Mouse (Mus musculus): ENCODE measurements at regions not wholly inside any gene's neighbourhood (a gene's known extent, or its start where the extent isn't known, plus 50 kb on each side); places are given as distances from the start of the nearest gene placed in this dataset.

GRCm38 (mm10) chr3:40243499-40244101, 287.5 kb upstream of the Intu start:
- H3K27me3 ChIP-seq (ENCODE audit: control insufficient read depth, insufficient read depth, low read length) = no peaks in the 10 kb centered on the region
- TF ChIP-seq POLR2A (IDR thresholded peaks at IDR 0.05; ENCODE audit: borderline replicate concordance, extremely low read depth, insufficient read depth, insufficient read length) = no peak
- 52% methylated on average over 4 of the region's 4 CpGs for WGBS
- H3K9ac ChIP-seq (ENCODE audit: low read depth, low read length, severe bottlenecking) = no peak overlapping the region
- 0 out of 2 replicates have a peak, but pooled peaks cover 4% of the 10 kb centered on the region for H3K4me1 ChIP-seq (ENCODE audit: control insufficient read depth, insufficient read depth, low read length)
- H3K4me3 ChIP-seq (replicated peaks; ENCODE audit: low read length) = no peak overlapping the region
- H3K4me2 ChIP-seq (replicated peaks; ENCODE audit: low read depth, low read length, severe bottlenecking) = no peak overlapping the region
- H3K36me3 ChIP-seq (ENCODE audit: control insufficient read depth, insufficient read depth, low read length) = no peaks in the 10 kb centered on the region
- no peaks in the 10 kb centered on the region for H3K9me3 ChIP-seq (ENCODE audit: control insufficient read depth, low read length)
- H3K27ac ChIP-seq (replicated peaks; ENCODE audit: low read depth, low read length) = no peak overlapping the region
- ATAC-seq (ENCODE audit: low FRiP score, low read depth) (no peak), DNase-seq (ENCODE audit: low spot score) (no peak)

- Histone ChIP-seq H3K27ac (replicated peaks; ENCODE audit: low read depth, low read length) (peak overlapping the region; percentile 10; the same call in 1 of the 2 replicates), H3K4me1 (ENCODE audit: control insufficient read depth, insufficient read depth, low read length) (peaks cover 15% of the 10 kb centered on the region), H3K9ac (ENCODE audit: low read depth, low read length, severe bottlenecking) (no peak overlapping the region), H3K36me3 (ENCODE audit: control insufficient read depth, insufficient read depth, low read length) (no peaks in the 10 kb centered on the region), H3K9me3 (ENCODE audit: control insufficient read depth, low read length) (no peaks in the 10 kb centered on the region), H3K4me3 (replicated peaks; ENCODE audit: low read length) (no peak overlapping the region), H3K4me2 (replicated peaks; ENCODE audit: low read depth, low read length, severe bottlenecking) (no peak overlapping the region), H3K27me3 (ENCODE audit: control insufficient read depth, insufficient read depth, low read length) (no peaks in the 10 kb centered on the region)
- ATAC-seq (ENCODE audit: low FRiP score, low read depth) (no peak), DNase-seq (ENCODE audit: low spot score) (peak; percentile 25)
- 38% methylated on average over 5 of the region's 5 CpGs for WGBS
- no peak for TF ChIP-seq POLR2A (IDR thresholded peaks at IDR 0.05; ENCODE audit: borderline replicate concordance, extremely low read depth, insufficient read depth, insufficient read length)
Measured at GRCm38 (mm10) chr3:40254376-40254775, 276.7 kb upstream of the Intu start.

- DNase-seq (ENCODE audit: low spot score) (peak; percentile 49), ATAC-seq (ENCODE audit: low FRiP score, low read depth) (no peak)
- no peaks in the 10 kb centered on the region for H3K27me3 ChIP-seq (ENCODE audit: control insufficient read depth, insufficient read depth, low read length)
- no peak overlapping the region for H3K4me2 ChIP-seq (replicated peaks; ENCODE audit: low read depth, low read length, severe bottlenecking)
- no peak overlapping the region for H3K27ac ChIP-seq (replicated peaks; ENCODE audit: low read depth, low read length)
- 56% methylated on average over 7 of the region's 7 CpGs for WGBS
- H3K36me3 ChIP-seq (ENCODE audit: control insufficient read depth, insufficient read depth, low read length) = no peaks in the 10 kb centered on the region
- no peaks in the 10 kb centered on the region; the same call in 1 of the 2 replicates for H3K4me1 ChIP-seq (ENCODE audit: control insufficient read depth, insufficient read depth, low read length)
- no peak overlapping the region for H3K9ac ChIP-seq (ENCODE audit: low read depth, low read length, severe bottlenecking)
- no peaks in the 10 kb centered on the region for H3K9me3 ChIP-seq (ENCODE audit: control insufficient read depth, low read length)
- TF ChIP-seq POLR2A (IDR thresholded peaks at IDR 0.05; ENCODE audit: borderline replicate concordance, extremely low read depth, insufficient read depth, insufficient read length) = no peak
- H3K4me3 ChIP-seq (replicated peaks; ENCODE audit: low read length) = no peak overlapping the region
Measured at GRCm38 (mm10) chr3:40262536-40262935, 268.6 kb upstream of the Intu start.

GRCm38 (mm10) chr3:40267514-40267913, 263.6 kb upstream of the Intu start:
- Histone ChIP-seq H3K27me3 (ENCODE audit: control insufficient read depth, insufficient read depth, low read length) (no peaks in the 10 kb centered on the region), H3K4me3 (replicated peaks; ENCODE audit: low read length) (no peak overlapping the region), H3K4me2 (replicated peaks; ENCODE audit: low read depth, low read length, severe bottlenecking) (no peak overlapping the region), H3K27ac (replicated peaks; ENCODE audit: low read depth, low read length) (no peak overlapping the region), H3K4me1 (ENCODE audit: control insufficient read depth, insufficient read depth, low read length) (no peaks in the 10 kb centered on the region; the same call in 1 of the 2 replicates), H3K9ac (ENCODE audit: low read depth, low read length, severe bottlenecking) (no peak overlapping the region), H3K36me3 (ENCODE audit: control insufficient read depth, insufficient read depth, low read length) (no peaks in the 10 kb centered on the region), H3K9me3 (ENCODE audit: control insufficient read depth, low read length) (no peaks in the 10 kb centered on the region)
- no peak for TF ChIP-seq POLR2A (IDR thresholded peaks at IDR 0.05; ENCODE audit: borderline replicate concordance, extremely low read depth, insufficient read depth, insufficient read length)
- ATAC-seq (ENCODE audit: low FRiP score, low read depth) (no peak), DNase-seq (ENCODE audit: low spot score) (no peak)
- WGBS = 55% methylated on average over 1 of the region's 1 CpGs

- Histone ChIP-seq H3K27ac (replicated peaks; ENCODE audit: low read depth, low read length) (no peak overlapping the region), H3K4me3 (replicated peaks; ENCODE audit: low read length) (no peak overlapping the region), H3K9ac (ENCODE audit: low read depth, low read length, severe bottlenecking) (no peak overlapping the region), H3K9me3 (ENCODE audit: control insufficient read depth, low read length) (no peaks in the 10 kb centered on the region), H3K36me3 (ENCODE audit: control insufficient read depth, insufficient read depth, low read length) (no peaks in the 10 kb centered on the region), H3K4me1 (ENCODE audit: control insufficient read depth, insufficient read depth, low read length) (no peaks in the 10 kb centered on the region), H3K4me2 (replicated peaks; ENCODE audit: low read depth, low read length, severe bottlenecking) (no peak overlapping the region), H3K27me3 (ENCODE audit: control insufficient read depth, insufficient read depth, low read length) (no peaks in the 10 kb centered on the region)
- ATAC-seq (ENCODE audit: low FRiP score, low read depth) (no peak), DNase-seq (ENCODE audit: low spot score) (no peak)
- no peak for TF ChIP-seq POLR2A (IDR thresholded peaks at IDR 0.05; ENCODE audit: borderline replicate concordance, extremely low read depth, insufficient read depth, insufficient read length)
- 36% methylated on average over 1 of the region's 1 CpGs for WGBS
Measured at GRCm38 (mm10) chr3:40282926-40283325, 248.2 kb upstream of the Intu start.
